17 mouse cellular contexts compared by ENCODE assay signal in genomic region chr5:121810331-121811151, GRCm38 (mm10). TPM values are rescaled to one million over a fixed set of nuclear protein-coding genes. Genes with fewer than 3 reads are reported as not detected.
DNase-seq lines count a peak whose midpoint lies in the region; ATAC-seq and TF ChIP-seq lines count a peak whose summit lies in the region.
"Had no signal": no experiment of that assay in that cellular context is flagged by ENCODE, and none has a peak within 500 bp of the region (broad histone marks: within the 10 kb centered on the region; RNA-seq: fewer than 3 reads in every experiment).

No protein-coding gene starts in this region.

- no peak for DNase-seq in gastrocnemius, adult 2 months
- no peak for DNase-seq in gastrocnemius, postnatal 25 days
- DNase-seq in heart, postnatal 36 days: no peak
- peak in 1 of 2 experiments; percentile 9 for DNase-seq in left cerebral cortex, adult 2 months (ENCODE audit: extremely low spot score in 1 of 2, low spot score in 2 of 2)
- DNase-seq in left cerebral cortex, postnatal 14 days (ENCODE audit: low spot score in 2 of 2): no peak
- no peak for DNase-seq in stomach, postnatal 0 days (ENCODE audit: low spot score)
- no peak for DNase-seq in thymus, postnatal 4 days
- DNase-seq: adrenal gland, adult 8-10 months; liver, postnatal 0 days; right cerebral cortex, postnatal 14 days; thymus, adult 2 months had no signal

- no peaks in the 10 kb centered on the region for H3K9me3 ChIP-seq in heart, embryonic 15.5 days (replicated peaks)
- no peaks in the 10 kb centered on the region for H3K9me3 ChIP-seq in stomach, postnatal 0 days (ENCODE audit: control insufficient read depth, low read length)
- H3K9me3 ChIP-seq: embryonic facial prominence, embryonic 13.5 days; forebrain, embryonic 15.5 days; hindbrain, embryonic 15.5 days; limb, embryonic 10.5 days; midbrain, embryonic 15.5 days had no signal

- no peak for ATAC-seq in heart, embryonic 15.5 days (replicated peaks; ENCODE audit: insufficient number of reproducible peaks, insufficient read depth, low FRiP score, low read depth)
- peak; percentile 10; the same call in 1 of the 2 replicates for ATAC-seq in stomach, postnatal 0 days (ENCODE audit: low FRiP score, low TSS enrichment)
- ATAC-seq: forebrain, embryonic 15.5 days; midbrain, embryonic 15.5 days had no signal

- no peak overlapping the region for H3K4me3 ChIP-seq in gastrocnemius, adult 2 months
- H3K4me3 ChIP-seq in heart, embryonic 15.5 days: no peak overlapping the region
- H3K4me3 ChIP-seq in left cerebral cortex, adult 2 months: no peak overlapping the region
- no peak overlapping the region for H3K4me3 ChIP-seq in stomach, postnatal 0 days (ENCODE audit: low read depth, low read length)
- H3K4me3 ChIP-seq: embryonic facial prominence, embryonic 13.5 days; forebrain, embryonic 15.5 days; hindbrain, embryonic 15.5 days; limb, embryonic 10.5 days; midbrain, embryonic 15.5 days had no signal

- H3K9ac ChIP-seq in heart, embryonic 15.5 days: 0 out of 2 replicates have a peak overlapping the region, but pooled peaks have one; percentile 22
- no peak overlapping the region for H3K9ac ChIP-seq in stomach, postnatal 0 days (ENCODE audit: low read length)
- H3K9ac ChIP-seq: embryonic facial prominence, embryonic 13.5 days; forebrain, embryonic 15.5 days; hindbrain, embryonic 15.5 days; liver, postnatal 0 days; midbrain, embryonic 15.5 days had no signal

- intact Hi-C loops in gastrocnemius, adult 2 months (cut with DNase I): no loop called here
- intact Hi-C loops in heart, postnatal 36 days (cut with DNase I): no loop called here
- intact Hi-C loops in left cerebral cortex, adult 2 months (cut with DNase I): no loop called here
- intact Hi-C loops in left cerebral cortex, postnatal 14 days (cut with DNase I): loop anchor here (5.0 kb wide), 1 partner anchor 37 kb away; the partner anchor contains the start of gene Pheta1

- H3K27ac ChIP-seq in gastrocnemius, adult 2 months: peak overlapping the region; percentile 68
- peak overlapping the region; percentile 46 for H3K27ac ChIP-seq in heart, embryonic 15.5 days
- H3K27ac ChIP-seq in left cerebral cortex, adult 2 months: peak overlapping the region; percentile 30; the same call in 1 of the 2 replicates
- H3K27ac ChIP-seq in stomach, postnatal 0 days (replicated peaks): no peak overlapping the region
- H3K27ac ChIP-seq: embryonic facial prominence, embryonic 13.5 days; forebrain, embryonic 15.5 days; limb, embryonic 10.5 days; midbrain, embryonic 15.5 days had no signal

- WGBS in heart, embryonic 15.5 days: 75% methylated on average over 17 of the region's 17 CpGs
- 85% methylated on average over 17 of the region's 17 CpGs for WGBS in stomach, postnatal 0 days

- 0 out of 2 replicates have a peak overlapping the region, but pooled peaks have one; percentile 1 for H3K4me2 ChIP-seq in heart, embryonic 15.5 days
- H3K4me2 ChIP-seq in stomach, postnatal 0 days (replicated peaks; ENCODE audit: low read depth): no peak overlapping the region
- H3K4me2 ChIP-seq: embryonic facial prominence, embryonic 13.5 days; forebrain, embryonic 15.5 days; hindbrain, embryonic 15.5 days; midbrain, embryonic 15.5 days had no signal

- TF ChIP-seq EP300 in stomach, postnatal 0 days (optimal IDR thresholded peaks at IDR 0.05): no peak

- H3K27me3 ChIP-seq in heart, embryonic 15.5 days: no peaks in the 10 kb centered on the region
- H3K27me3 ChIP-seq in stomach, postnatal 0 days (ENCODE audit: control insufficient read depth, insufficient read depth, low read length): no peaks in the 10 kb centered on the region
- H3K27me3 ChIP-seq: embryonic facial prominence, embryonic 13.5 days; forebrain, embryonic 15.5 days; hindbrain, embryonic 15.5 days; midbrain, embryonic 15.5 days had no signal

- H3K36me3 ChIP-seq in heart, embryonic 15.5 days: peaks cover 54% of the 10 kb centered on the region
- H3K36me3 ChIP-seq in stomach, postnatal 0 days (ENCODE audit: control insufficient read depth, insufficient read depth, low read length): peaks cover 18% of the 10 kb centered on the region

- H3K4me1 ChIP-seq in heart, embryonic 15.5 days (replicated peaks): peaks cover 39% of the 10 kb centered on the region
- H3K4me1 ChIP-seq in stomach, postnatal 0 days (replicated peaks; ENCODE audit: control insufficient read depth, insufficient read depth): no peaks in the 10 kb centered on the region
- H3K4me1 ChIP-seq: hindbrain, embryonic 15.5 days; limb, embryonic 10.5 days; midbrain, embryonic 15.5 days had no signal

- TF ChIP-seq CTCF in gastrocnemius, adult 2 months (IDR thresholded peaks at IDR 0.05): no peak
- no peak for TF ChIP-seq CTCF in left cerebral cortex, adult 2 months (IDR thresholded peaks at IDR 0.05)
- no peak for TF ChIP-seq CTCF in stomach, postnatal 0 days (IDR thresholded peaks at IDR 0.05; ENCODE audit: low read depth)

RNA-seq across cellular contexts. Expression of gene Sh2b3, which starts 26.9 kb away (rescaled TPM):
- total RNA-seq in gastrocnemius, adult 2 months (2021): 10 to 100 TPM; 11.9 to 15.4 TPM
- 10 to 100 TPM; 12.1 to 14.9 TPM for total RNA-seq in gastrocnemius, postnatal 25 days (2021)
- polyA plus RNA-seq in heart, embryonic 15.5 days (2015; fragmentation: Nextera tagmentation; extraction: Ambion mirVana): 13.2 and 18.5 TPM in 2 replicates
- total RNA-seq in heart, postnatal 36 days (2021): 10 to 100 TPM; 23.8 to 28.1 TPM
- 10 to 100 TPM; 21.2 to 27.5 TPM for total RNA-seq in left cerebral cortex, adult 2 months (2021)
- total RNA-seq in left cerebral cortex, postnatal 14 days (2021): 10 to 100 TPM; 20.3 to 20.4 TPM
- 7.9 and 8.6 TPM in 2 replicates for polyA plus RNA-seq in stomach, postnatal 0 days (2015; fragmentation: Nextera tagmentation; extraction: Ambion mirVana)

RNA-seq across cellular contexts. Expression of gene Pheta1, which starts 38.2 kb away (rescaled TPM):
- 1 to 10 TPM; 4.7 to 6.4 TPM for total RNA-seq in gastrocnemius, adult 2 months (2021)
- total RNA-seq in gastrocnemius, postnatal 25 days (2021): 1 to 10 TPM; 4.3 to 4.9 TPM
- polyA plus RNA-seq in heart, embryonic 15.5 days (2015; fragmentation: Nextera tagmentation; extraction: Ambion mirVana): 15.1 and 18.2 TPM in 2 replicates
- 10 to 100 TPM; 11.6 to 12.6 TPM for total RNA-seq in heart, postnatal 36 days (2021)
- total RNA-seq in left cerebral cortex, adult 2 months (2021): 10 to 100 TPM in 1 of 2 experiments, 1 to 10 TPM in 1; 8.9 to 10.5 TPM
- 10 to 100 TPM; 10.3 to 12.6 TPM for total RNA-seq in left cerebral cortex, postnatal 14 days (2021)
- 24.3 and 26.7 TPM in 2 replicates for polyA plus RNA-seq in stomach, postnatal 0 days (2015; fragmentation: Nextera tagmentation; extraction: Ambion mirVana)
